Mouse (Mus musculus) embryonic facial prominence, embryonic 14.5 days (tissue): Measurements from ENCODE around the gene Ntm. TPM values are rescaled to one million over a fixed set of nuclear protein-coding genes. Genes with fewer than 3 reads are reported as not detected.
A peak's percentile ranks its signal among the peaks of the same experiment; 100 is the strongest.

Experiments
- ATAC-seq: fragments of 200-750 bp; cut with Nextera tagmentation; 2 replicates; pipeline ENCODE4 v1.8.0; 2017; ENCODE audit warnings: low read depth, moderate number of reproducible peaks, moderate TSS enrichment
- DNase-seq: peaks from one replicate; pipeline ENCODE4 v3.0.0-alpha.2; 2015; ENCODE audit warnings: low spot score
- H3K27ac ChIP-seq: fragments of 300-500 bp; sonication (generic); replicated peaks from 2 replicates; pipeline ENCODE4 v1.5.1; 2014; ENCODE audit warnings: low read depth, mild to moderate bottlenecking, low read length, moderate library complexity
- H3K27me3 ChIP-seq: fragments of 300-500 bp; sonication (generic); replicated peaks from 2 replicates; pipeline ENCODE4 v1.6.1; 2014; ENCODE audit warnings: low read length; ENCODE audit not compliant: control insufficient read depth, insufficient read depth
- H3K36me3 ChIP-seq: fragments of 300-500 bp; sonication (generic); 2 replicates; pipeline ENCODE4 v1.6.1; 2014; ENCODE audit warnings: low read length, mixed read lengths; ENCODE audit not compliant: control insufficient read depth, insufficient read depth
- H3K4me1 ChIP-seq: fragments of 300-500 bp; sonication (generic); 2 replicates; pipeline ENCODE4 v1.6.1; 2014; ENCODE audit warnings: antibody characterized with exemption, low read length; ENCODE audit not compliant: control insufficient read depth, insufficient read depth
- H3K4me2 ChIP-seq: fragments of 300-500 bp; sonication (generic); 2 replicates; pipeline ENCODE4 v1.6.1; 2014; ENCODE audit warnings: low read depth, mild to moderate bottlenecking, low read length, moderate library complexity, mixed read lengths
- H3K4me3 ChIP-seq: fragments of 300-500 bp; sonication (generic); 2 replicates; pipeline ENCODE4 v1.5.1; 2014; ENCODE audit warnings: low read depth, mild to moderate bottlenecking, low read length
- H3K9ac ChIP-seq: fragments of 300-500 bp; sonication (generic); 2 replicates; pipeline ENCODE4 v1.6.1; 2014; ENCODE audit warnings: low read depth, mild to moderate bottlenecking, low read length, moderate library complexity, mixed read lengths
- H3K9me3 ChIP-seq: fragments of 300-500 bp; sonication (generic); 2 replicates; pipeline ENCODE4 v1.6.1; 2016; ENCODE audit warnings: low read length; ENCODE audit not compliant: control insufficient read depth
- WGBS: fragments of 180-500 bp; shearing (Covaris S2); extraction: QIAGEN DNeasy Blood & Tissue Kit; methylation state at CpG from one replicate; pipeline ENCODE4 v1.1.7; 2014; 5-methylcytosine and 5-hydroxymethylcytosine counted together
- polyA plus RNA-seq: library from polyadenylated mRNA; unstranded; fragments of >200 nt; fragmentation: Nextera tagmentation; extraction: Ambion mirVana; gene quantifications from 2 replicates; pipeline ENCODE4 v1.2.1, GENCODE M21; 2014

Ntm gene
- polyA plus RNA-seq, 1 experiment from 2014 or later: 28.2 TPM

DNA sequence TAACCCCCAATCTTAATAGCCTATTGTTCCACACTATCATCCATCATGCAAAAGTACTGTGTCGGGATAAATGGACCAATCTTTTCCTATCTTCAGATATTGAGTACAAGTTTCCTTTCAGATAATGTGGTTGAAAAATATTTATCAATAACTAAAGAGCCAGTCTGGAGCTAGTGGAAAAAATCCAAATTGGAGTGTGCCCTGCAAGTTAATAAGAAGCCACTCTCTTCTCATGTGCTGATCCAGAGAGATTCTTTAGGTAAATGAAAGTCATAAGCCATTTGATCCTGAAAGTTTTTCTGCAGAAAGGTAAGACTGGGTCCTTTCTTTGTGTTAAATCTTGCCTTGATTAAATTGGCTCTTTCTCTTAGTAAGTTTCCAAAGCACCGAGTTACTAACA, 627.3 kb downstream of the Ntm start:
- 68% methylated on average over 2 of the region's 2 CpGs for WGBS
- Histone ChIP-seq H3K27ac (no peak overlapping the region), H3K4me1 (no peaks in the 10 kb centered on the region), H3K36me3 (no peaks in the 10 kb centered on the region), H3K4me3 (no peak overlapping the region), H3K27me3 (no peaks in the 10 kb centered on the region), H3K9me3 (no peaks in the 10 kb centered on the region), H3K4me2 (no peak overlapping the region), H3K9ac (no peak overlapping the region)
- no peak for ATAC-seq
- no peak for DNase-seq

DNA sequence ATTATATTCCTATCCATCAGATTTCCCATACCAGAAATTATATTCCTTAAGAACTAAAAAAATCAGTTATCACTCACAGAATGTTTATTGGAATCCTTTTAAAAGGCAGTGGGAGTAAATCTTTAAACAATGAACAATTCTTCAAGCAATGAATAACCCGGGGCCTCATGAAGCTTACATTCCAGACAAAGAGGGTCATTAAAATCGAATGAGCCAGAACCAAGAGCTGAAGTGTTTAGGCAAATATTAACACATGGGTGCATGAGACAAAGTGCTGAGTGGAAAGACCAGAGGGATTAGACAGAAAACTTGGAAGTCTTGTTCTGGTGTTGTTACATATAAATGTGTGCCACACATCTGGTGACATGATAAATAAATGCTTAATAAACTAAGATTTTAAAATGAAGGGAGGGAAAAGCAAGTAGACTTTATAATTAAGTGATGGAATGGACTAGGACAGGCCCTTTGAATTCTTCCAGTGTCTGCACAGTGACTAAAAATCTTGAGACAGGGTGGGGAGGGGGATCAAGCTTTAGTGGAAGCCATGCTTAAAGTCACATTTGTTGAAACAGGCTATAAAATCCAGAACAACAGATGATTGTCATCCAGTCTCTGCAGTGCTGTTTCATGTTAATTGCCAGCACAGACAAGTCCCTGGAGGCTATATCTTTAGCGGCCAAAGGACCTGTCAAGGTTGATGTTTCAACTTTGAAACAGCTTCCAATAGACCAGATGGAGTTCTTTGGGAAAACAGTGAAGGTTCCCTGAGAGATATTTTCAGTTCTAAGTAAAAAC, 630.4 kb downstream of the Ntm start:
- H3K36me3 ChIP-seq: no peaks in the 10 kb centered on the region
- H3K9ac ChIP-seq: no peak overlapping the region
- H3K27ac ChIP-seq: no peak overlapping the region
- ATAC-seq (no peak), DNase-seq (peak; percentile 41)
- H3K4me2 ChIP-seq: no peak overlapping the region
- no peaks in the 10 kb centered on the region for H3K4me1 ChIP-seq
- 21% methylated on average over 3 of the region's 3 CpGs for WGBS
- no peaks in the 10 kb centered on the region for H3K27me3 ChIP-seq
- no peaks in the 10 kb centered on the region for H3K9me3 ChIP-seq
- H3K4me3 ChIP-seq: no peak overlapping the region

DNA sequence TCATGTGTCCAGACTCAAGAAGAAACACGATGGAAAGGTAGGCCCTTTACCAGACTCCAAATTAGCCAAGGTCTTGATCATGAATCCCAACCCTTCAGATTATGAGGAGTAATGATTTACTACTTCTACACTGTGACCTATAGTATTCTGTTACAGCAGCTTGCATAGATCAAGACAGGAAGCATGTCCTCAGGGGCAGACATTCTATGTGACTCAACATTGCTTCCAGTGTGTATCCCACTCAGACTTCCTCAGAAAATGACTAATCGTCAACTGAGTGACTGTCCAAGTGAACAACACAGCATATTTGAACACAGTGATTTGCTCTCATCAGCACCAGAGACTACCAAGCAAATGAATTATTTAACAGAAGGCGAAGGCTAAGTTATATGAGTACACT, 632.5 kb downstream of the Ntm start:
- no peak for ATAC-seq
- Histone ChIP-seq H3K4me3 (no peak overlapping the region), H3K27ac (no peak overlapping the region), H3K9me3 (no peaks in the 10 kb centered on the region), H3K36me3 (no peaks in the 10 kb centered on the region), H3K4me2 (no peak overlapping the region), H3K9ac (no peak overlapping the region), H3K27me3 (no peaks in the 10 kb centered on the region), H3K4me1 (no peaks in the 10 kb centered on the region)
- no peak for DNase-seq
- WGBS: 79% methylated on average over 3 of the region's 3 CpGs

DNA sequence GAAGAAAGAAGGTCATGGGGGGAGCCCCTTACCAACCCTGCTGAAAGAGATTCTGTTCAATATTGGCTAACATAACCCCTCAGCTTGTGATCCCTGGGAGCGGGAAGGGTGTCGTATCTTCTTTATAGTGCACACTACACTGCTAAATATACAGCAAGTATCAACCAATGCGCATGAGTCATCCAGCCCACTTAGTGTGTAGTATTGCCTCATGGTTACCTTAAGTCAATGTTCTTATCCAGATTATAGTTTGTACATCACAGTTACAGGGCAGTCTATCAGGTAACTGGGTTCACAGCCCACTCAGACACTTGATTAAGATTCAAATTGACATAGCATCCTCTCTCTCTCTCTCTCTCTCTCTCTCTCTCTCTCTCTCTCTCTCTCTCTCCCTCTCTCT, 636.7 kb downstream of the Ntm start:
- H3K4me2 ChIP-seq: no peak overlapping the region
- H3K27ac ChIP-seq: no peak overlapping the region
- H3K9ac ChIP-seq: no peak overlapping the region
- no peaks in the 10 kb centered on the region for H3K4me1 ChIP-seq
- no peaks in the 10 kb centered on the region for H3K9me3 ChIP-seq
- 96% methylated on average over 3 of the region's 3 CpGs for WGBS
- H3K4me3 ChIP-seq: no peak overlapping the region
- ATAC-seq: no peak
- H3K36me3 ChIP-seq: no peaks in the 10 kb centered on the region
- no peak for DNase-seq
- no peaks in the 10 kb centered on the region for H3K27me3 ChIP-seq

DNA sequence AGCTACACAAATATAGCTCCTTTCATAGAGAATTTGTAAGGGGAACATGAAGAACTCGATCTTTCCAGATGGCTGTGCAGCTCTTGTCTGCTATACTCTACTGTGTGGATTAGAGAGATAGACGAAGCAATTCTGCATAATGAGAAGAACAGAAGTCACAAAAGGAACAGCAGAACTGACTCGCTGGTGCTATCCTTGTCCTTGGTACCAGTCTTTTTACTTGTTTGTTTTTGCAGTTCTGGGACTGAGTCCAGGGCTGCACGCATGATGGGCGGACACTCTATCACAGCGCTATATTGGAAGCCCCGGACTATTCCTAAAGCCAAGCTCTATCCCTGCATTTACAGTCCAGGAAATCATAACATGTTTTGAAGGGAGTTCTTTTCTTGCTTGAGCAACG, 637.8 kb downstream of the Ntm start:
- H3K36me3 ChIP-seq: no peaks in the 10 kb centered on the region
- no peak overlapping the region for H3K4me2 ChIP-seq
- H3K9ac ChIP-seq: no peak overlapping the region
- no peak for DNase-seq
- no peaks in the 10 kb centered on the region for H3K4me1 ChIP-seq
- ATAC-seq: no peak
- WGBS: 75% methylated on average over 8 of the region's 8 CpGs
- no peak overlapping the region for H3K27ac ChIP-seq
- H3K27me3 ChIP-seq: no peaks in the 10 kb centered on the region
- H3K9me3 ChIP-seq: no peaks in the 10 kb centered on the region
- no peak overlapping the region for H3K4me3 ChIP-seq

DNA sequence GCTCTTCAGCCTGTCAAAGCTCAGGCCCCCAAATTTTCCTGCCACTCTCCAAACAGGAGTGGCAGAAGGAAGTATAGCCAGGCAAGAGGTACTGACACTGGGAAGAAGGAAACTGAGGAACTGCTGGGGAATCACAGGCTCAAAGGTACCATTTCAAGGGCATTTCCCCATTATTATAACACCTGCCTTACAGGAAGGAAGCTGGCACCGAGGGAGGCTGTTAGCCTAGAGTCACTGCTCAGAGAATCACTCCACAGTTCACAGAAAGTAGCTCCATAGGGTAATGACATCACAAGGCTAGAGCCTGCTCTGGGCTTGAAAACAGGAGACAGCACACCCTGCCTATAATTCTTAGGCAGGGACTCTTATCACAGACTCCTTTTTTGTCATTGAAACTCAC, 643.7 kb downstream of the Ntm start:
- Histone ChIP-seq H3K27me3 (no peaks in the 10 kb centered on the region), H3K4me2 (no peak overlapping the region)

DNA sequence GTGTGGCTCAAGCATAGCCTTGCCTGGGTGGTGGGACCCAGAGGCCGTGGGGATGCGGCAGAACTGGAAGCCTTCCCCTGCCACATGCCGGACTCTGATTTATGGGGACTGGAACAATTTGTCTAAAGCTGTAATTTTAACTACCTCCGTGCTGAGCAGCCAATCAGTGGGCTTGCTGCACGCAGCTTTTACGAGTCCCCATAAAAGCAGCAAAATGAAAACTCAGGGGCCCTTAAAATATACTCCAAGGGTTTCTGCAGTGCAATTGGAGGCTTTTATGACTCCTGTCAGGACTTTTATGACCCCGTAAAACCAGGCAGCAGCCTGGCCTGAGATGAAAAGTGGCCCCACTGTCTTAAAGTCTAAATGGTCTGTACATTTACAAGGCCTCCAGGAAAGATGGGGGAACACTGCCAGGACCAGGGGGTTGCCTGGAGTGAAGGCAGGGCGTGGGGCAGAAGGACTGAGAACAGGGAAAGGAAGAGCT, 644.2 kb downstream of the Ntm start:
- DNase-seq (no peak), ATAC-seq (no peak)
- Histone ChIP-seq H3K4me3 (no peak overlapping the region), H3K27me3 (no peaks in the 10 kb centered on the region), H3K9me3 (no peaks in the 10 kb centered on the region), H3K9ac (no peak overlapping the region), H3K36me3 (no peaks in the 10 kb centered on the region), H3K4me1 (peaks cover 19% of the 10 kb centered on the region; the same call in 1 of the 2 replicates), H3K4me2 (no peak overlapping the region), H3K27ac (no peak overlapping the region)
- 60% methylated on average over 8 of the region's 8 CpGs for WGBS

More for the DNA sequence above, 643.7 kb downstream of the Ntm start:
- 46% methylated on average over 1 of the region's 1 CpGs for WGBS
- Histone ChIP-seq H3K4me1 (peaks cover 19% of the 10 kb centered on the region; the same call in 1 of the 2 replicates), H3K4me3 (no peak overlapping the region), H3K9ac (no peak overlapping the region), H3K27ac (no peak overlapping the region), H3K9me3 (no peaks in the 10 kb centered on the region), H3K36me3 (no peaks in the 10 kb centered on the region)
- ATAC-seq: no peak
- no peak for DNase-seq

DNA sequence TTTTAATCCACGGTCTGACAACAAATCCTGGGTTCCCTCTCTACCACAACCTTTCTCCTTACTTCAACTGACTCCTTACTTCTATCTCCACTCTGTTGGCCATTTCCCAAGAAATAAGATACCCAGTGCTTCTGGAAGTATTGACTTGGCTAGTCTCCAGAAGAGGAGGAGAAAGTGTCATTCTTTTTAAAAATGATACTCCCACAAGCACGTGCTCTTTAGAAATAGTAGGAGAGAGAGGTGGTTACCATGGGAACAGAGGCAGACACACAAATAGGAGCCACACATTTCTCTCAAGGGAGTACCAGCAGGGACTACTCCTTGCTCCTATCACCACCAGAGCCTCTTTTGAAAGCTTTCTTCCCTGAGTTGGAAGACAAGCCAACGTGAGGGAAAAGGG, 645.3 kb downstream of the Ntm start:
- no peak overlapping the region for H3K9ac ChIP-seq
- no peaks in the 10 kb centered on the region for H3K27me3 ChIP-seq
- ATAC-seq: peak; percentile 88
- H3K4me1 ChIP-seq: peaks cover 19% of the 10 kb centered on the region; the same call in 1 of the 2 replicates
- H3K4me2 ChIP-seq: no peak overlapping the region
- H3K27ac ChIP-seq: peak overlapping the region; percentile 33; the same call in 1 of the 2 replicates
- 27% methylated on average over 3 of the region's 3 CpGs for WGBS
- no peaks in the 10 kb centered on the region for H3K9me3 ChIP-seq
- peak; percentile 91 for DNase-seq
- H3K36me3 ChIP-seq: no peaks in the 10 kb centered on the region
- H3K4me3 ChIP-seq: no peak overlapping the region

DNA sequence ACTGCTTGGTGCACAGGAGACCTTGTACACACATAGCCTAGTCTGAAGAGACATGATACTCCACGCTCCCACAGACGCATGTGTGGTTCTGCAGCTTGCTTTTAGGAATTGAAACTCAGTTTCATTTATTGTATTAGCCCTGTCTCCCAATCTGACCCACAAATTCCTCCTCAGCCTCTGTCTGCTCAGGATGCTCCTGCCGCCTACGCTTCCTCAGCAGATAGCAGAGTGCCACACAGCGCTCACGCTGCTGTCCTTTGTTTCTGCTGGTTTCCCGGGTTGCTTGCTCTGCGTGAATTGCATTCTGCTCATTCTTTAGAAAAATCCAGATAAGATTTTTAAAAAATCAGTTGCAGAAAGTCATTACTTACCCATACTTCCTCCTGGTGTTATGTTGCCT, 647.1 kb downstream of the Ntm start:
- Histone ChIP-seq H3K4me2 (no peak overlapping the region), H3K4me3 (no peak overlapping the region), H3K9ac (no peak overlapping the region), H3K4me1 (peaks cover 19% of the 10 kb centered on the region; the same call in 1 of the 2 replicates), H3K36me3 (no peaks in the 10 kb centered on the region), H3K9me3 (no peaks in the 10 kb centered on the region), H3K27ac (no peak overlapping the region), H3K27me3 (no peaks in the 10 kb centered on the region)
- ATAC-seq: no peak
- DNase-seq: no peak
- 39% methylated on average over 8 of the region's 8 CpGs for WGBS
